Mouse (Mus musculus): ENCODE results near the gene Gm14698. TPM values are rescaled to one million over a fixed set of nuclear protein-coding genes. Genes with fewer than 3 reads are reported as not detected.
"Not testable (repeated sequence)": the region's sequence is repeated elsewhere in the genome, so short reads cannot be mapped to it uniquely, and the experiment has no call there.

Gene Gm14698
- under 1 TPM in 22 of 26 experiments, not detected in 4; 0.18 to 0.97 (median 0.48) TPM for total RNA-seq (2018; cell fraction: chromatin; rRNA removed)
- total RNA-seq (2018; cell fraction: cytosol; rRNA removed): 1 to 10 TPM in 1 of 26 experiments, under 1 TPM in 25; 0.23 to 1.0 (median 0.56) TPM
- total RNA-seq (2018; cell fraction: nucleus; rRNA removed): 1 to 10 TPM in 3 of 26 experiments, under 1 TPM in 20, not detected in 3; 0.10 to 2.5 (median 0.38) TPM
- polyA plus RNA-seq (2018): 0.32 to 1.1 TPM (median 0.80 TPM) in 3 replicates

GRCm38 (mm10) chrX:68821059-68821458 is at the start of gene Gm14698:
TSS of gene Gm14698 (plus strand) at chrX:68821093.
- not testable (repeated sequence) for H3K79me2 ChIP-seq (ENCODE audit: inconsistent target)

GRCm38 (mm10) chrX:68820449-68820848 is 444 bp upstream of the Gm14698 start:
- H3K79me2 ChIP-seq (ENCODE audit: inconsistent target); H3K27ac ChIP-seq; H3K36me3 ChIP-seq (ENCODE audit: inconsistent target); H3K4me3 ChIP-seq (ENCODE audit: inconsistent target): not testable (repeated sequence)
- 58% methylated on average over 2 of the region's 2 CpGs for whole genome bisulfite sequencing (ENCODE audit: missing documents)

More at GRCm38 (mm10) chrX:68821059-68821458, at the start of gene Gm14698:
- 6% methylated on average over 11 of the region's 36 CpGs for whole genome bisulfite sequencing (ENCODE audit: missing documents)
- not testable (repeated sequence) for H3K36me3 ChIP-seq (ENCODE audit: inconsistent target); H3K27ac ChIP-seq; H3K4me3 ChIP-seq (ENCODE audit: inconsistent target)

GRCm38 (mm10) chrX:68839548-68840444 is 18.9 kb downstream of the Gm14698 start:
- H3K36me3 ChIP-seq (ENCODE audit: inconsistent target): no peaks in the 10 kb centered on the region
- WGBS (ENCODE audit: missing documents): 39% methylated on average over 5 of the region's 5 CpGs

GRCm38 (mm10) chrX:68865145-68865544 is 44.3 kb downstream of the Gm14698 start:
- Histone ChIP-seq H3K4me3 (ENCODE audit: inconsistent target) (no peak overlapping the region), H3K27ac (no peak overlapping the region), H3K79me2 (ENCODE audit: inconsistent target) (no peaks in the 10 kb centered on the region), H3K36me3 (ENCODE audit: inconsistent target) (no peaks in the 10 kb centered on the region)
- 50% methylated on average over 2 of the region's 2 CpGs for WGBS (ENCODE audit: missing documents)

More at GRCm38 (mm10) chrX:68839548-68840444, 18.9 kb downstream of the Gm14698 start:
- no peak overlapping the region for H3K27ac ChIP-seq
- no peaks in the 10 kb centered on the region for H3K79me2 ChIP-seq (ENCODE audit: inconsistent target)
- no peak overlapping the region for H3K4me3 ChIP-seq (ENCODE audit: inconsistent target)

Other genes starting within 250 kb of the Gm14698 start
- 23.6 to 26.6 TPM (median 25.1 TPM) in 3 replicates for gene Fmr1, start 142.6 kb upstream of the Gm14698 start, polyA plus RNA-seq (2018)
- 0.32 to 0.49 TPM in 2 of 3 replicates, not detected in the other for gene Fmr1nb, start 59.3 kb upstream of the Gm14698 start, polyA plus RNA-seq (2018)
- not detected in 3 replicates for gene Gm6812, start 72.0 kb downstream of the Gm14698 start, polyA plus RNA-seq (2018)

Data from macrophage (primary cell).